Mouse (Mus musculus) adrenal gland, postnatal 25 days (tissue): ENCODE data around the gene Tchp. TPM values are rescaled to one million over a fixed set of nuclear protein-coding genes. Genes with fewer than 3 reads are reported as not detected.

Source experiments
- DNase-seq: peaks from one replicate; pipeline ENCODE4 v3.0.0; 2021; ENCODE audit warnings: mixed read lengths
- microRNA-seq, 2 experiments: library from miRNA; unstranded; fragments of <30 nt; microRNA quantifications; one replicate each; pipeline ENCODE4 v1.2.0; 2021
- total RNA-seq: library from RNA; stranded (reverse); gene quantifications from 2 replicates; pipeline ENCODE4 v1.2.3, GENCODE M21; 2021

Tchp gene
- total RNA-seq, 1 experiment from 2014 or later, result 14.6 TPM

DNA sequence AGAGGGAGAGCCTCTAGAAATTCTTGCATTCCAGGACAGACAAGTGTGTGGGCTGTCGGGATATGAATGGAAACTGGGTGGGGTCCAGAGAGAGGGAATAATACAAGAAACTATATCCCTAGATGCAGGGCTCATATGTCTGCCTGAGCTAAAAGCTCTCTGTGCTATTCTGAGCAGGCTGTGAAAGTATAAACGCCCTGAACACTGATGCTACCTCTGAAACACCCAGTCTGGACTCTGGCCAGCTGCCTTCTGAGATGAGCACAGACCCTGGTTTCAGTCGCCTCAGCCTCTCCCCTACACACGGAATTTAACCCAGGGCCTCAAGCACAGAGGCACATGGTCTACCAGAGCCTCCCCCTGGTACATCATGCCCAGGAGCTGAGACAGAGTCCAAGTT, 33.0 kb downstream of the Tchp start:
- DNase-seq, result no peak

DNA sequence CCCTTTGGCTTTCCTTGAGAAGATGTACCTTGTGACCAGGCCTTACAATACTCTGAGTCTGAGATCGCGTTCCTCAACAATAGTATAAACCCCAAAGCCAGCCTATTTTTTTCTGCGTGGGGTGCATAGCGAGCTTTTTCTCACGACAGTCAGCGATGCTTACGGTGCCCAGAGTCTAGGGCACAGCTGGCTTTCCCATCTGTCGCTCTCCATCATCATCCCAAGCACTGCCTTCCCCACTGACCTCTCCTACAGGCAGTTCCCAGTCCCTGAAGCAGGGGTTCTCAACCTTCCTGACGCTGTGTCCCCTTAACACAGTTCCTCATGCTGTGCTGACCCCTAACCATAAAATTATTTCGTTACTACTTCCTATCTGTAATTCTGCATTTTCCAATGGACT, 35.0 kb downstream of the Tchp start:
- no peak for DNase-seq

DNA sequence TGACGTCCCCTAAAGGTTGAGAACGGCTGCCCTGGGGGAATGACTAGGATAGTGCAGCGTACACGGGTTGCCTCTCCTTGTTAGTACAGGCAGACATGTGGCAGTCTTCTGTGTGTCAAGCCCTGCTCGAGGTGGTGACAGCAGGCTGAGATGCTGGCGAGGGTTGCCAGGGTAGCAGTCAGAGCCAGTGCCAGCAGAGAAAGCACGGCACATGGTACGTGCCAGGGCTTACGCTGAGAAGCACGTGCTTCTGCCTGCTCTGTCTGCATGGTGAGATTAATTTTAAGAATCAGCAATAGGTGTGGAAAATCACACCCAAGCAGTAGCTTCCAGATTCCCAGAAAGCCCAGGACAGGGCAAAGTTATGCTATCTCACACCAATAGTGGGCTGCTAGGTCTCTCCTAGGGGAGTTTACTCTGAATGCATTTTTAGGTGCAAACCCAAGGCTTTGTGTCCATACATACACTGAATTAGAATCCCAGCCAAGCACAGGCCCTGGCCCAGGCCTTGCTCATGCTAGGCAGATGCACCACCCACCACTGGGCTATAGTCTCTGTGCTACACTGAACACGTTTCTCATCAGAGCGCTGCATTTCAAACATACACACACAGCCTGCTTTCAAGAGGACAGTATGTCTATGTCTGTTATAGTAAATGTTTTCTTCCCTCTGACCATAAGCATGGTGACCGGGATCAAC, 35.6 kb downstream of the Tchp start:
- DNase-seq, result no peak

DNA sequence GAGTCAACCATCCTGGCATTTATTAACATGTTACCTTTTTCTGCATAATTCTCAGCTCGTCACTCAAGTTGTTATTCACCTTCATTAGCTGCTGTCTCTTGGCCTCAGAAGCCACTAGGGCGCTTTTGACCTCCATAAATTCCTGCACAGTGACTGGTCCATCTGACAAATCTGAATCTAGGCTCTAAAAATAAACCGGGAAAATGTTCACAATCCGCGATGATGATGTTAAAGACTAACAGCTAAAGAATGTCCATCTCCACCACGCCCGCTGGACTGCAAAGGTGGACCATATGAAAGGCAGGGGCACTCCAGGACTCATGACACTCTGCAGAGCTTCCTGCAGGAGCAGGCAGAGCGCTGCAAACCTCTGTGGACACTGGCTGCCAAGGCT, 36.1 kb downstream of the Tchp start:
- no peak for DNase-seq

DNA sequence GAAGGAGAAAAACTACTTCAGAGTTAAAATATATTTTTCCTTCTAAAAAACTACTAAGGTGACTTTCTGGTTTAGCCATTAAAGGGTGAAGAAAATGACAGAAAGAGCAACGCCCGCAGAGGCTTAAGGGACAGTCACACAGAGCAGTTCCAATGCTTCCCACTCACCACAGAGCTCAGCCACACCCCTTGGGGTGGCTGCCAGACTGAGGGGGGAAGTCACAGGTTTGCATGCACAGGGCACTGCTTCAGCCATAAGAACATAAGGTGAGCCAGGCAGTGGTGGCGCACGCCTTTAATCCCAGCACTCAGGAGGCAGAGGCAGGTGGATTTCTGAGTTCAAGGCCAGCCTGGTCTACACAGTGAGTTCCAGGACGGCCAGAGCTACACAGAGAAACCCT, 38.0 kb downstream of the Tchp start:
- no peak for DNase-seq

DNA sequence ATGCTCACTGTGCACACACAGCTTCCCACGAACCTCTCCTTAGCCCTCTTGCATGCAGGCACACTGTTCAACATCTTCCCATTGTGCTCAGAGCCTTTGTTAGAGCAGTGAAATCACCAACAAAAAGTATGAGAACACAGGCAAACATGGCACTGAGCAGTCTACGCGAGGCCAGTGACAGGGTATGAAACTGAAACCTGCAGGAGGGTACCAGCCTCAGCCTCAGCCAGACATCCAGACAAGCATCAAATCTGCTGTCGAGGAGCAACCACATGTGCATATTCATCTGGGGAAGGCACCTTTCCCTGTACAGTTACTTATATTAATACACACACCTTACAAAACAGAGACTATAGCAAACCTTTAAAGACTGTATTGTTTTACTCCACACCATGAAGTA, 39.3 kb downstream of the Tchp start:
- no peak for DNase-seq

DNA sequence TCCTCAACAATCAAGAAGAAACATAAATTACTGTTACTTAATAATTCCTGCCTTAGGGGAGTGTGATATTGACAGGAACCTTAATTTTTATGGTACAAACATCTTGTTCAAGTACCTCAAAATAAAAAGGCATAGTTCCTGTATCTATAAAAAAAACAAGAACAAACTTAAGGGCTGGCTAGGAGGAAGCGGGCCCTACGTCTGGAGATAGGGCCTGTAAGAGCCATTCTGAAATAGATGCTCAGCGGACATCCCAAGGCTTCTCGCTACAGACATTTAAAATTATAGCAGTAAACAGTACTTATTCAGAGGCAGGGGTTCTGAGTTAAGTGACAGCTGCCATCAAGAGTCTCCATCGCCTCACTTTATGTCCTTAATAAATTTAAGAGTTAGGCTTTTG, 40.0 kb downstream of the Tchp start:
- no peak for DNase-seq

DNA sequence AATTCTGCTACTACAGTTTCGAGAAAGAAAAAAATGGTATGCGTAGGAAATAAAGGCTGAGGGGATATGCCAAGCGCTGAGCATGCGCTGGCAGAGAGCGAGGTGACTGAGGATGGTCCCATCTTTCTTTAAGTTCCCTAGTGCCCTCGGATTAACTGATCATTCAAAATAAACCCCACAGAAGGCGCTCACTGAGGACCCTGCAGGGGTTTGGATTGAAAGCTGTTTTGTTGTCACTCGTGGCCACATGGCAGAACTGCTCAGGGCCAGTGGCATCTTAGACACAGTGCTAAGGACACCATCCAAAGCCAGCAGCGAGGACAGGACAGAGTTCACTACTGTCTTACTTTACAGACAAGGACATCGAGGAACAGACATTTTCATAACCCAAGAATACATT, 42.8 kb downstream of the Tchp start:
- no peak for DNase-seq

DNA sequence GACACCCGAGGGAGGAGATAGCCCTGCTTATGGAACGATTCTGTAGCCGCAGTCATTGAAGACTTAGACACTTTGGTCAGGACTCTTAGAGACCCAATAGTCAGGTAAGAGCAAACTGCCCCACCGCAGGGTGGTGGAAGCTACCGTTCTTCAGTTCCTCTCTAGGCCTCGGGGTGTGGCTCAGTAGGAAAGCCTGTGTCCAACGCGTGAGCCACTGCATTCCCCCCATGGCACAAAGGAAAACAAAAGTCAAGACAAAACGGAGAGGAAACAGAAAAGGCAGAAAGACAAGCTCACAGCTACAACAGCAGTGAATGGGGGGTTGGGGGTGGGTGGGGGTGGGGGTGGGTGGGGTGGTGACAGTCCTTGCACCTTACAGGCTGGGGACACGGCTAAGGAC, 44.8 kb downstream of the Tchp start:
- no peak for DNase-seq

DNA sequence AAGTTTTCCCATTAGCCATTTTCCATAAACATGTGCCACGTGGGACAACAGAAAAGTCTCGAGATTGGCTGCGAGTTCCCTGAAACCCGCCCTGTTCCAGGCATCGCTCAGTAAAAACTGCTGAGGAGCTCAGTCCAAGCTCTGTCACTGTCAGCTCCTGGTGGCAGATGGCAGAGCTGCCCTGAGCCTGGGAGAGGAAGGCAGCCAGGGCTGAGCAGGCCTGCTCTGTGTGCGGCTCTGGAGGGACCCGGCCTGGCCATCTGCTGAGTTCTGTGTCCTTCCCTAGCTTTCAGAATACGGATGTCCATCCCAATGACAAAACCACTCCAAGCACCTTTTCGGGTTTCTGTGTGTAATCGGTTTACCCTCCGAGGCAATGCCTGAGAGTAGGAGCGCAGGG, 45.8 kb downstream of the Tchp start:
- no peak for DNase-seq

DNA sequence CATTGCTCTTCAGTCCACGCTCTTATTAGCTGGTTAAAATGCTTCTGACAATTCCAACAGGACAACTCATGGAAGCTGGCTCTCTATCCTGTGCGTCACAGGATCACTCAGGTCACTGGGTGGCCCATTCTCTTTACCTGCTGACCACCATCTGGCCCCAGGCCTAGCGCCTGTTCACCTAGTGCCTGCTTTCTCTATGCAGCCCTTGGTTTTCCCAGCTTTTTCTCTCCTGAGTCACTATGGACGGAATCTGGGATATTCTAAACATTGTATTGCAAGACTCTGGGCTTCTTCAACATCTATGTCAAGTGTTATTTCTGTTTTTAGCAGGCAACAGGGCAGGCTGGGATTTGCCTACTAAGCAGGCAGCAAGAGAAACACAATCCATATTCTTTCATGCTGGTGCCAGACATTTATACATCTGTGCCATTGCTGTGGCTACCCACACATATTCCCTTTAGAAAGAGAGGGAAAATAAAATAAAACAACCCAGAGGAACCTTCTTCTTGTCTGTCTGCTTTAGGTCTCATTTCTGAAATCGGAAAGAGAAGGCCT, 52.1 kb downstream of the Tchp start:
- DNase-seq, result no peak

DNA sequence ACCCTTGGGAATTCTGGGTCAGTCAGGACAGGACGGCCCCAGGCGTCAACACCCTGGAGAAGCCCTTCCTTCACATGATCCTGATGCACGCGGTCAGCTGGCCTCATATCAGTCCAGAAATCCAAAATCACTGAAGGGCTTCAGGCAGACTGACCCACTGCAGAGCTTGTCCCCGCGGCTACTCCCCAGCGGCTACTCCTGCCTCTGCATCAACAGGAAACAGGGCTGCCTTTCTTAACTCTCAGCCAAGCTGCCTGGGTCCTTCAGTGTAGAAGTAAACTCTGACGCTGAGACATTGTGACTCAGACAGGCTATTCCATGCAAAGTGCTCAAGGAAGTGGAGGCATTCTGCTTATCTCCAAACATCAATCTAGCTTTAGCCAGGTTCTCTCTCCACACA, 54.4 kb downstream of the Tchp start:
- no peak for DNase-seq

DNA sequence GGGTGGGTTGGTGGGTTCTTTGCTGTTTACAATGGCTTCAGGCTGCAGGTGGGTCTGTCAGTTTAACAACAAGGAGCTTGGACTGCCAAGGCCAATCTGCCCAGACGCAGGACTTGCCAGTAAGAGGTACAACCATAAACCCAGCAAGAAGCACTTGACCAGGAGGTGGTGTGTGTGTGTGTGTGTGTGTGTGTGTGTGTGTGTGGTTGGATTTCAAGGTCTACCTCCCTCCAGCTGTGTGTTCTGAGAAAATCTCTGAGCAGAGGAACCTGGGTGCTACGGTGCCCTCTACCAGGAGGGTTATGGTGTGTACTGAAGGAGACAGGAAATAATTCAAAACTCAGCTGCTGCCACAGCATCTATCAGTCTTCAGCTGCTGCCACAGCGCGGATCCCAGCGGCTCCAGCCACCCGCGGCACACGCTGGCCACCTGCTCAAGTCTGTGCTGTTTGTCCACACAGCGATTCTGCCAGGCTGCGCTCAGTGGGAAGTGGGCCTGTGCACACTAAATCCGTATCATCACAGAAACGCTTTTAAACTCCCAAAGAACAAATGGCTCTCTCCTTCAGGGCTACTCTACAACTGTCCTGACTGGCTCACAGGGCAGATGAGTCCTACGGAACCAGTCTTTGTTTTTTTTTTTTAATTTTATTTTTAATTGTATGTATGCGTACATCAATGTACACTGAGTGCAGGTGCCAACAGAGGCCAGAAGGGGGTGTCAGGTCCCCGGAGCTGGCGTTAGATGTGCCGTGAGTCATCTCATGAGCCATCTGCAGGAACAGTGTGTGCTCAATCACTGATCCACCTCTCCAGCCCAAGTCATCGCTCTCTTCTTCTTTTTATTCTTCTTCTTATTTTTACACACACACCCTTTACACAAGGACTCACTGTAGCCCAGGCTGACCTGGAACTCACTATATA, 57.5 kb downstream of the Tchp start:
- peak; percentile 44 for DNase-seq

DNA sequence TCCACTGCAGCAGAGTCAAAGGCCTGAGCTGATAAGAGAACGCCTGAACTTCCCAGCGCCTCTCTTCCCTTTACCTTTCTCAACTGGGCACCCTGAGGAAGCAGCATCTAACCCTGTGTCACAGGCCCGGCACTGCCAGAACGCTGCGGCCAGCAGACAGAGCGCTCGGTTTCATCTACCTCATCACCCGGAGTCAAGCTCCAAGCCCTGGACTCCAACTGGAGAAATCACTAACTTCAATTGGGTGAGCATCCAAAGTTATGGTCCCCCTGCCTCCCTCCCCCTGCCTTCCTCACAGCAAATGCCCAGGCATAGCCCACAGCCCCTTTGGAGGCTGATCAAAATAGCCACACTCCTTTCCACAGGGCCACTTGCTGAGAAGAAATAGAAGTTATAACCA, 59.1 kb downstream of the Tchp start:
- DNase-seq, result no peak

DNA sequence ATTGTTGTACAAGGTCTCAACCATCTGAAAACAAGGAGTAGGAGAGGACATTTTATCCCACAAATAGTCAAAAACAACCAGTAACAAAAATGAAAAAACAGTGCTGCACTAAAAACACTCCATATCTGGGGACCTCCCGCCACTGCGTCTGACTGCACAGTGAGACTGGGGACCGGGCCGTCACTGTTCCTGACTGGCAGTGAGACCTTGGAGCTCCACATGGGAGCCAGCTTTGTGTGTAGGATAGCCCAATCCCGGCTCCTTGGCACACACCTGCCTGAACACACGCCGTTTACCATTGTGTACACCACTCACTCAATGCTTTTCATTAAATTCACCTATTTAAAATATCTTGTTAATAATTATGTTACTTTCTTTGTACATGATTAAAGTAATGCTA, 59.6 kb downstream of the Tchp start:
- DNase-seq, result no peak

DNA sequence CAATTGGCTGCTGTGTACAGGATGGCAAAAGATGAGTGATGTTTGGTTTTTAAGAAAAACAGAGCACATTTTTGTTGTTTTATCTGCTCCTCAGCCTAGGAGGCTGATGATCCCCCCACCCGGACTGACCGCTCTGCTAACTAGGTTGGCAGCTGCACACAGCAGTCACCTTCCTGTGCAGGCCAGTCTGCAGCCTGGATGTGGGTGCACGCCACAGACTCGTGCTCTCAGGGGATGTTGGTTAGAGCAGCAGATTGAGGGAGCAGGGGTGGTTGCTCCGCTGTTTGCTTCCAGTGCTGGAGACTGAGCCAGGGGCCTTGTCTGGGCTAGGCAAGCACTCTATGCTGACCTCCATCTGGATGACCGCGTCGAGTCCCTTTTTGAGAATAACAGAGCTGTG, 62.2 kb downstream of the Tchp start:
- DNase-seq, result no peak

DNA sequence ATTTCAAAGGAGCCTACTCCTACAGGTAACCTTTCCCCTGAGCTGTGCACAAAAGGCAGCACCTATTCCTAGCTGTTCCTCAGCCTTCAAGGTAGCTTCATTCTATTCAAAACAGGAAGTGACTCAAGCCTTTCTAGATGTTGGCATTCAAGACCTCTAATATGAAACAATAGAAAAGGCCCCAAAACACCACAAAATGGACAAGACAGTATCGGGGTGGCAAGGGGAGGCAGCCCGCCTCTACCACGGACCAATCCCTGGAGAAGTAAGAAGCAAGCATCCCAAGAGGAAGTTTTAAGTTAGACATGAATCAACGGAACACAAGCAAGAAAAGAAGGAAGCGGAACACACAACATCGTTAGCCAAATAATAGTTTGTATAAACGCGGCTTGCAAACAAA, 64.2 kb downstream of the Tchp start:
- DNase-seq, result no peak

Small RNAs within 50 kb of the gene (microRNA-seq; reads per million reads assigned to microRNA genes)
- 0 reads per million in 2 experiments for gene Mir7028

Other genes starting within 250 kb of the Tchp start
- gene Fam222a, start 139.7 kb upstream of the Tchp start, total RNA-seq, result 26.9 and 39.8 TPM in 2 replicates
- 1.2 and 1.3 TPM in 2 replicates for gene Trpv4, start 49.3 kb upstream of the Tchp start, total RNA-seq
- 61.9 and 66.2 TPM in 2 replicates for gene Gltp, start 16.8 kb upstream of the Tchp start, total RNA-seq
- 74.6 and 93.8 TPM in 2 replicates for gene Ankrd13a, start 66.9 kb downstream of the Tchp start, total RNA-seq
- 50.4 and 52.3 TPM in 2 replicates for gene Git2, start 67.8 kb downstream of the Tchp start, total RNA-seq
- gene 1500011B03Rik, start 115.7 kb downstream of the Tchp start, total RNA-seq, result 35.7 and 47.5 TPM in 2 replicates
- not detected in 2 replicates for gene 4930519G04Rik, start 145.9 kb downstream of the Tchp start, total RNA-seq
- 0.09 TPM in 1 of 2 replicates, not detected in the other for gene Gm9936, start 150.9 kb downstream of the Tchp start, total RNA-seq
- 10.7 and 18.9 TPM in 2 replicates for gene Oasl2, start 189.2 kb downstream of the Tchp start, total RNA-seq
- 1.3 and 1.8 TPM in 2 replicates for gene Oasl1, start 215.5 kb downstream of the Tchp start, total RNA-seq
- gene 2210016L21Rik, start 234.4 kb downstream of the Tchp start, total RNA-seq, result 34.0 and 46.2 TPM in 2 replicates